ENCODE assay signal across 22 mouse cellular contexts in genomic region chr6:144504197-144504551, GRCm38 (mm10).
DNase-seq lines count a peak whose midpoint lies in the region; ATAC-seq and TF ChIP-seq lines count a peak whose summit lies in the region.
"Had no signal": no experiment of that assay in that cellular context is flagged by ENCODE, and none has a peak within 500 bp of the region (broad histone marks: within the 10 kb centered on the region; RNA-seq: fewer than 3 reads in every experiment).

No protein-coding gene starts in this region.

- no peak overlapping the region for H3K9ac ChIP-seq in hindbrain, embryonic 12.5 days
- no peak overlapping the region; the same call in 1 of the 2 replicates for H3K9ac ChIP-seq in hindbrain, embryonic 13.5 days
- no peak overlapping the region for H3K9ac ChIP-seq in midbrain, embryonic 13.5 days (replicated peaks)
- H3K9ac ChIP-seq in midbrain, embryonic 14.5 days (replicated peaks; ENCODE audit: low read length) = no peak overlapping the region
- no peak overlapping the region for H3K9ac ChIP-seq in liver, embryonic 14.5 days (replicated peaks)
- H3K9ac ChIP-seq: heart, embryonic 13.5 days; hindbrain, embryonic 15.5 days; midbrain, embryonic 15.5 days; neural tube, embryonic 12.5 days had no signal

- no peak for ATAC-seq in hindbrain, embryonic 12.5 days (ENCODE audit: low FRiP score)
- no peak for ATAC-seq in hindbrain, embryonic 13.5 days (ENCODE audit: low FRiP score)
- ATAC-seq in midbrain, embryonic 13.5 days = no peak
- ATAC-seq in midbrain, embryonic 14.5 days (ENCODE audit: low FRiP score, low TSS enrichment) = no peak
- ATAC-seq in liver, embryonic 14.5 days (ENCODE audit: insufficient read depth) = peak; percentile 60; the same call in 1 of the 2 replicates
- ATAC-seq: midbrain, embryonic 15.5 days had no signal

- H3K4me1 ChIP-seq in hindbrain, embryonic 12.5 days = peaks cover 12% of the 10 kb centered on the region; the same call in 1 of the 2 replicates
- peaks cover 9% of the 10 kb centered on the region for H3K4me1 ChIP-seq in hindbrain, embryonic 13.5 days (replicated peaks)
- peaks cover 11% of the 10 kb centered on the region for H3K4me1 ChIP-seq in midbrain, embryonic 13.5 days (replicated peaks)
- peaks cover 11% of the 10 kb centered on the region; the same call in 1 of the 2 replicates for H3K4me1 ChIP-seq in midbrain, embryonic 14.5 days (ENCODE audit: control insufficient read depth, insufficient read depth, low read length)
- H3K4me1 ChIP-seq in liver, embryonic 14.5 days (replicated peaks; ENCODE audit: control insufficient read depth in 2 of 2, insufficient read depth in 2 of 2, low read length in 1 of 2) = peaks cover 0 to 2% of the 10 kb centered on the region in 2 experiments; a peak in 1 of 4 replicates
- H3K4me1 ChIP-seq: heart, embryonic 13.5 days; limb, embryonic 10.5 days had no signal

- H3K4me2 ChIP-seq in hindbrain, embryonic 12.5 days (replicated peaks) = no peak overlapping the region
- H3K4me2 ChIP-seq in hindbrain, embryonic 13.5 days = no peak overlapping the region
- H3K4me2 ChIP-seq in midbrain, embryonic 13.5 days (replicated peaks) = no peak overlapping the region
- no peak overlapping the region for H3K4me2 ChIP-seq in midbrain, embryonic 14.5 days (ENCODE audit: low read length)
- peak overlapping the region; percentile 24; the same call in 1 of the 2 replicates for H3K4me2 ChIP-seq in liver, embryonic 14.5 days (ENCODE audit: low read depth)
- H3K4me2 ChIP-seq: heart, embryonic 13.5 days; hindbrain, embryonic 15.5 days; midbrain, embryonic 15.5 days; neural tube, embryonic 12.5 days had no signal

- no peak for DNase-seq in midbrain, embryonic 14.5 days
- peak in 1 of 3 experiments; percentile 14 for DNase-seq in liver, embryonic 14.5 days (ENCODE audit: low read depth in 3 of 3, low spot score in 3 of 3)
- DNase-seq in adrenal gland, postnatal 36 days = no peak
- DNase-seq in gastrocnemius, adult 8-10 months (ENCODE audit: low spot score in 2 of 2) = no peak
- DNase-seq: cerebellum, adult 11-12 months; cerebellum, postnatal 14 days; gastrocnemius, postnatal 36 days; heart, adult 2 months; heart, postnatal 14 days; kidney, adult 8-10 months; kidney, postnatal 10 days; lung, adult 18-20 months; right cerebral cortex, postnatal 14 days; thymus, postnatal 25 days had no signal

- no peaks in the 10 kb centered on the region for H3K27me3 ChIP-seq in hindbrain, embryonic 12.5 days
- no peaks in the 10 kb centered on the region for H3K27me3 ChIP-seq in hindbrain, embryonic 13.5 days
- H3K27me3 ChIP-seq in midbrain, embryonic 13.5 days = no peaks in the 10 kb centered on the region
- no peaks in the 10 kb centered on the region for H3K27me3 ChIP-seq in midbrain, embryonic 14.5 days (ENCODE audit: control insufficient read depth, insufficient read depth, low read length)
- no peaks in the 10 kb centered on the region for H3K27me3 ChIP-seq in liver, embryonic 14.5 days (ENCODE audit: control insufficient read depth, insufficient read depth, low read length)
- H3K27me3 ChIP-seq: heart, embryonic 13.5 days; hindbrain, embryonic 15.5 days; midbrain, embryonic 15.5 days; neural tube, embryonic 12.5 days had no signal

- TF ChIP-seq CTCF in liver, embryonic 14.5 days (IDR thresholded peaks at IDR 0.05; ENCODE audit: low read depth) = no peak

- TF ChIP-seq EP300 in liver, embryonic 14.5 days (IDR thresholded peaks at IDR 0.05; ENCODE audit: low read depth) = no peak

- H3K36me3 ChIP-seq in hindbrain, embryonic 12.5 days = no peaks in the 10 kb centered on the region
- H3K36me3 ChIP-seq in hindbrain, embryonic 13.5 days = no peaks in the 10 kb centered on the region
- H3K36me3 ChIP-seq in midbrain, embryonic 13.5 days = no peaks in the 10 kb centered on the region
- H3K36me3 ChIP-seq in midbrain, embryonic 14.5 days (ENCODE audit: control insufficient read depth, insufficient read depth, low read length) = no peaks in the 10 kb centered on the region
- no peaks in the 10 kb centered on the region for H3K36me3 ChIP-seq in liver, embryonic 14.5 days (replicated peaks; ENCODE audit: control insufficient read depth, insufficient read depth, low read depth)
- H3K36me3 ChIP-seq: heart, embryonic 13.5 days; hindbrain, embryonic 15.5 days; limb, embryonic 10.5 days; midbrain, embryonic 15.5 days; neural tube, embryonic 12.5 days had no signal

- H3K9me3 ChIP-seq in hindbrain, embryonic 12.5 days (replicated peaks) = no peaks in the 10 kb centered on the region
- no peaks in the 10 kb centered on the region for H3K9me3 ChIP-seq in hindbrain, embryonic 13.5 days
- H3K9me3 ChIP-seq in midbrain, embryonic 13.5 days = no peaks in the 10 kb centered on the region
- H3K9me3 ChIP-seq in midbrain, embryonic 14.5 days (ENCODE audit: control insufficient read depth, low read length) = no peaks in the 10 kb centered on the region
- H3K9me3 ChIP-seq in liver, embryonic 14.5 days (ENCODE audit: control insufficient read depth, low read length) = no peaks in the 10 kb centered on the region
- H3K9me3 ChIP-seq: heart, embryonic 13.5 days; hindbrain, embryonic 15.5 days; limb, embryonic 10.5 days; midbrain, embryonic 15.5 days; neural tube, embryonic 12.5 days had no signal

- WGBS in hindbrain, embryonic 12.5 days = 74% methylated on average over 5 of the region's 5 CpGs
- WGBS in hindbrain, embryonic 13.5 days = 63% methylated on average over 5 of the region's 5 CpGs
- WGBS in midbrain, embryonic 13.5 days = 79% methylated on average over 5 of the region's 5 CpGs
- 71% methylated on average over 5 of the region's 5 CpGs for WGBS in midbrain, embryonic 14.5 days
- WGBS in liver, embryonic 14.5 days (ENCODE audit: insufficient replicate concordance) = 60% methylated on average over 5 of the region's 5 CpGs

- H3K4me3 ChIP-seq in hindbrain, embryonic 12.5 days = no peak overlapping the region
- H3K4me3 ChIP-seq in hindbrain, embryonic 13.5 days = no peak overlapping the region
- no peak overlapping the region for H3K4me3 ChIP-seq in midbrain, embryonic 13.5 days (replicated peaks)
- H3K4me3 ChIP-seq in midbrain, embryonic 14.5 days (replicated peaks; ENCODE audit: low read depth, low read length) = no peak overlapping the region
- H3K4me3 ChIP-seq in liver, embryonic 14.5 days (ENCODE audit: insufficient read depth in 1 of 2, low read depth in 2 of 2, low read length in 2 of 2) = no peak overlapping the region
- H3K4me3 ChIP-seq: heart, adult 2 months; heart, embryonic 13.5 days; hindbrain, embryonic 15.5 days; limb, embryonic 10.5 days; midbrain, embryonic 15.5 days; neural tube, embryonic 12.5 days had no signal

- peak overlapping the region; percentile 50; the same call in 1 of the 2 replicates for H3K27ac ChIP-seq in hindbrain, embryonic 12.5 days
- H3K27ac ChIP-seq in hindbrain, embryonic 13.5 days = no peak overlapping the region
- peak overlapping the region; percentile 44; the same call in 1 of the 2 replicates for H3K27ac ChIP-seq in midbrain, embryonic 13.5 days
- no peak overlapping the region for H3K27ac ChIP-seq in midbrain, embryonic 14.5 days (replicated peaks; ENCODE audit: low read depth, low read length)
- no peak overlapping the region for H3K27ac ChIP-seq in liver, embryonic 14.5 days
- H3K27ac ChIP-seq: heart, adult 2 months; heart, embryonic 13.5 days; hindbrain, embryonic 15.5 days; limb, embryonic 10.5 days; midbrain, embryonic 15.5 days; neural tube, embryonic 12.5 days had no signal

Comparison
In these comparisons a context has a peak if more than half of its experiments do, and no peak if none do; other contexts are left out.
1. H3K27ac ChIP-seq: peak in hindbrain, embryonic 12.5 days (single experiment) and midbrain, embryonic 13.5 days (single experiment); none in hindbrain, embryonic 13.5 days (single experiment), midbrain, embryonic 14.5 days (single experiment) and liver, embryonic 14.5 days (single experiment).